Mouse (Mus musculus): ENCODE measurements around the gene Atrn.
"Not testable (repeated sequence)": the region's sequence is repeated elsewhere in the genome, so short reads cannot be mapped to it uniquely, and the experiment has no call there.

Atrn gene

DNA sequence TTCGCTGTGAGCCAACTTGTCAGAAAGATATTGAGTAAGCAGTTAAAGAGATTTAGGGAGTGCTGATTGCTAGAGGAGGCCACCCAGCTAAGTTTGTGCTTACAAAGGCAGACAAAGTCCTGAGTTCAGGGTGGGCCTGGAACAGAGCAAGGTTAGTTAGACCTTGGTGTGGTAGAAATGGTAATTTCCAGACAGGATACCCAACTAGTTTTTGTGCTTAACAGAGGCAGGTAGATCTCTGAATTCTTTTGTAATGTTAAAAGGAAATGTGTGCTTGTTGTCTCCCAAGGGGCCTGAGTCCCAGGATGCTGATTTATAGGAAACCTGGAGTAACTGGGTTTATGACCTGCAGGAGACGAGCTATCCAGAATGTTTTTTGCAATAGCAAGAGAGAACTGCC, 52.6 kb downstream of the Atrn start:
- DNase-seq (ENCODE audit: low spot score in 2 of 2): no peak

- DNase-seq (ENCODE audit: low spot score in 2 of 2): no peak
These were observed 55.6 kb downstream of the Atrn start for GRCm38 (mm10) chr2:130961851-130962250.

DNA sequence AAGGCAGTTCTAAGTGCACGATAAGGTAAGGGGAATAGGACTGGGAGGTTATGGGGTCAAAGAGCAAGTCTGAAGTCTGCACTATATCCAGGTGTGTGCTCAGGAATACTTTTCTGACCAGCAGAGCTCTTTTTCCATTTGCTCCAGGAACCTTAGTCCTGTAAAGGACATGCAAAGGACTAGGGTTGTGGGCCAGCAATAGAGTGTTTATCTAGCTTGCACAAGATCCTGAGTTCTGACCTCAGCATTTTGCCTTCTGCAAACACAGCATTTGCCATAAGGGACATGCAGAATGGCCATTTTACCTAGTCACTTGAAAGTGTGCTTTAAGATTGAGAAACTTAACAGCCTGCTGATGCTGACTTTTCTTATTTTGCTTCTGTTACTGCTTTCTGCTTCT, 58.7 kb downstream of the Atrn start:
- DNase-seq (ENCODE audit: low spot score in 2 of 2): no peak

- DNase-seq (ENCODE audit: low spot score in 2 of 2): no peak
These were observed 64.7 kb downstream of the Atrn start for GRCm38 (mm10) chr2:130971030-130971429.

DNA sequence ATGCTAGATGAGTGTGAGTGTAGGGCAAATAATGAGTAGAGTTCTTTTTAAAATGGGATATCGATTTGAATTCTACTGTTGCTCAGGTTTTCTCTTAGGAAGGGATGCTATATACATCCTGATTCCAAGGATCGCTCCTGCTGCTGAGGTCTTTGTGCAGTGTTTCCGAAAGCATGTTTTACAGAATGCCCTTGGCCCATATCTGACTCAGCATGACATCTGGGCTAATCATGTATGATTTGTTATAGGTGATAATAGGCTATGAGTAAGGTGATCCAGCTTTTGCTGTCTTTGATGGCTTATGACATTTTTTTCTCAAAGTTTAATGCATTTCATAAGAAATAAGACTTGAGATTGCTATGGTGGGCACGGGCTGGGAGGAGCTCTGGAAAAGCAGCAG, 66.1 kb downstream of the Atrn start:
- no peak for DNase-seq (ENCODE audit: low spot score in 2 of 2)

DNA sequence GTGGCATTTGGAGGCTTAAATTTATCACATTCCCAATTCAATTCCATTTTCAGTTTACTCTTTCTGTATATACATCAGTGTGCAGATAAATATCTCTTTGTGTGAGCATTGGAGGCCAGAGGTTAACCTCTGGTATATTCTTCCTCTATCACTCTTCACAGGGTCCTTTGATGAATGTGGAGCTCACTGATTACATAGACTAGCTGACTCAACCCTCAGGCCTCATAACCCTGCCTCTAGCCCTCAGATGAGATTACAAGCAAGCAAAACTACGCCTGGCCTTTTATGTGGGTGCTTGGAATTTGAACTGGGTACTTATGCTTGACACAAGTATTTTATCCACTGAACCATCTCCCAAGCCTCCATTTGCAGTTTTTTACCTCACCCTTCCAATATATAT, 68.6 kb downstream of the Atrn start:
- no peak for DNase-seq (ENCODE audit: low spot score in 2 of 2)

DNA sequence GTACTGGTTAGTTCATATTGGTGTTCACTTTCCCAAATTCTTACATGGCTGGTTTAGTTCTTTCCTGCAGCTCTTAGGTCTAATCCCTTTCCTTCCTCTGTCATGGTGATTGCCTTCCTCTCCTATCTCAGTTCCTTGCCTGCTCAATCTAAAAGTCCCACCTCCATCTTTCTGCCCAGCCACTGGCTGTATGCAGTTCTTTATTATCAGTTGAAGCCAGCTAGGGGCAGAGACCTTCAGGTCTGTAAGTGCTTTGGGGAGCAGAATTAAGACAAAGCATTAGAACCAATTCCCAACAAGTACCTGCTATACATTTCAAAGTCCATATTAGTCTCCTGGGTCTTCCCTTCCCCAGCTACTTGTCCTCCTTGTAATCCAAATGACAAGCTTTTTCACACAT, 71.3 kb downstream of the Atrn start:
- DNase-seq (ENCODE audit: low spot score in 2 of 2): no peak

DNA sequence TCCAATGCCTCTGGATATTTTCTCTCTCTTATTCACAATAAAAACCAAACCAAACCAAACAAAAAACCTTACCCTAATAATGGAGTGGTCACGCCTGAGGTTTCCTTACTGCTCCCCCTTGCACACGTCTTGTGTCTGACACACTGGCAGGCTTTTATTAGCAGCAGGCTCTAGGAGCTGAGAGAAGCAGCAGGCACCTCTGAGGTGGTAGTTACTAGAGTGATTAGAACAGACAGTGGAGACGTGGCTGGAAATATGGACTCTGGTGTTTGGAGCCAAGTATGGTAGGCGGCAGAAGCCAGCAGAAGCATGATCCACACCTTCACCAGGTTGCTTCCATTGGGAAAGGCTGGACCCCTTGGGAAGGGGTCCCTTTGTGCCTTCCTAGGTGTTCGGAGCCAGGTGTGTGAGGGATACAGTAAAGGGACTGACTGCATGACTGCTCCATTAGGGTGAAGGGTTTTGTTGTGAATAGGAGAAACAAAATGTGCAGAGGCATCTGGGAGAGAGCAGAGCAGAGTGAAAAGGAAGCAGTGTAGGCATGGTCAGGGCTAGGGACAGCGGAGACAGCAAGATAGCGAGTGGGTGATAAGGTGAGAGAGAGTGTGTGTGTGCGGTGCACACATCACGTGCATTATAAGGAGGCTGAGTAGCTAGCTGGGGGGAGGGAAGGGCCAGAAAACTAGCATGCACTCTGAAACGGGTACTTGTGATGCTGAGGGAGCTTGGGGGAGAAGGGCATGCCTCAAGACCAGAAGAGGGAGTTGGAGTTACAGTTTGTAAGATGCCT, 72.0 kb downstream of the Atrn start:
- DNase-seq (ENCODE audit: low spot score in 2 of 2): no peak

GRCm38 (mm10) chr2:130979138-130979537, 72.8 kb downstream of the Atrn start:
- no peak for DNase-seq (ENCODE audit: low spot score in 2 of 2)

DNA sequence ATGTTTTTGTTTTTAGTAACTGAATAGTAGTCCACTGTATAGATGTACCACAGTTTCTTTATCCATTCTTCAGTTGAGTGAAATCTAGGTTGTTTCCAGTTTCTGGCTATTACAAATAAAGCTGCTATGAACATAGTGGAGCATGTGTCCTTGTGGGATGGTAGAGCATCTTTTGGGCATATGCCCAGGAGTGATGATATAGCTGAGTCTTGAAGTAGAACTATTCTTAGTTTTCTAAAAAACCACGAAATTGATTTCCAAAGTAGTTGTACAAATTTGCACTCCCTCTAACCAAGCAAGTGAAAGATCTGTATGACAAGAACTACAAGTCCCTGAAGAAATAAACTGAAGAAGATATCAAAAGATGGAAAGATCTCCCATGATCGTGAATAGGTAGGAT, 86.5 kb downstream of the Atrn start:
- DNase-seq (ENCODE audit: low spot score in 2 of 2): no peak

DNA sequence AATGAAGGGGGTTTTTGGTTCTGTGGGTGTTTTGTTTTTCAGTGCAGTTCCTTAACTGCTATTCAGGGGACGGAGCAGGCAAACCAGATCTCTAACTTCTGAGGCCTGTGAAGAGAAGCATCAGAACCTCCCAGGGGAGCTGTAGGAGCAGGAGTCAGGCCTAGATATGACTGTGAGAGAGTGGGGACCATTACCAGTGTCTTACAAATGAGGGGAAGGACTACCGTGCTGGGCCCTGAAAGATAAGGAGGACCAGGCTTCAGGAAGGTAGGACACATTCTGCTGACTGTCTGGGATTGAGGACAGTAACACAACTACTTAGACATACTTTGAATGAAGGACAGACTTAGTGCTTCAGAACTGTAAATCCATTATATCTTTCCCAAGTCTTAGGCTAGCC, 102.8 kb downstream of the Atrn start:
- DNase-seq (ENCODE audit: low spot score in 2 of 2): no peak

GRCm38 (mm10) chr2:131010566-131010965, 104.3 kb downstream of the Atrn start:
- no peak for DNase-seq (ENCODE audit: low spot score in 2 of 2)

DNA sequence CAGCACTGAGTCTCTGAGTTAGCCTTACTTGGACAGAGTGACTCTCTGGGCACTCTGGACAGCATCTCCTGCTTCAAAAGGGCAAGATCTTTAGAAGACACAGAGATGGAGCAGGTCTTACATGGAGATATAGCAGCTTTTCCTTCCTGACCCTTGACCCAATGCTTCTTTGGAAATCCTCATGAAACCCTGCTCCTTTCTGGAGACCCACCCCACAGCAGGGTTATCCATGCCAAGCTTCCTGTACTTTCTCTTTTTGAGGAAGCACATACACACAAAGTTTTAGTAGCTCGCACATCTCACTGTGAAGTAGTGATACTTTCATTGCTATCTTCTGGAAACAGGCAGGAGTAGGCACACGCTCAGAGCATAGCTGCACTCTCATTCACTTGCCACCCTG, 118.9 kb downstream of the Atrn start:
- DNase-seq (ENCODE audit: low spot score in 2 of 2): no peak

DNA sequence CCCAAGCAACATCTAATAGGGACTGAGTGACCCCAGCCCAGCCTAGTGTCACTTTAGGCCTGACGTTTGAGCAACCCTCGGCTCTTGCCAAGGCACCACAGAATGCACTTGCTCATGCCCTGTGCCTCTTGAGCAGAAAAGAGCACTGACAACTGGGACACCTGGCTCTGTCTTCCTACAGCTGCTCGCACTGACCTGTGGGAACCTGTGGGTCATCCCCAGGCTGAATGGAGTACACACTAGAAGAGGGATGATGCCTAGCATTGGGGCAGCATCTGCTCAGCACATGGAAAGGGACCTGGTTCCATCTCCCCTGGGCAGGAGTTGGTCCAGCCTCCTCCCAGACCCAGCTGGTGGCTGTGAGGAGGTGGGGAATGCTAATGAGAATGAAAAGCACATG, 120.6 kb downstream of the Atrn start:
- DNase-seq (ENCODE audit: low spot score in 2 of 2): no peak

GRCm38 (mm10) chr2:131029065-131029935, 123.0 kb downstream of the Atrn start:
- no peak for DNase-seq (ENCODE audit: low spot score in 2 of 2)

GRCm38 (mm10) chr2:131030561-131030960, 124.3 kb downstream of the Atrn start:
- DNase-seq (ENCODE audit: low spot score in 2 of 2): no peak

DNA sequence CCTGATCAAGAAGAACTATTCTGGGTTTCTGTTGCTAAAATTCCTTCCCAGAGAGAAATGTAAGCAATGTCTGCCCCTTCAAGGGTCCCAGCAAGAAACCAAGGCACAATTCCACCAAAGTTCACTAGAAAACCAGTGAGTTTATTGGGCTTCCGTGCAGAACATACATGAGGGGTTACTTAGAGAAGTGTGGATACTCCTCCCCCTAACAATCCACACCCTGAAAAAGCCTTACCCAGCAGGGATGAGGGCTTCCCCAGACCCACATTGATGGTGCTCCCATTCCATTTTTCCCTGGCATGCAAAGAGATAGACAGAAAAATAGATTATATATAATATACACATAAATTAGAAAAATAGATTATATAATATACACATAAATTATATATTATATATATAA, 124.7 kb downstream of the Atrn start:
- DNase-seq (ENCODE audit: low spot score in 2 of 2): no peak

- DNase-seq (ENCODE audit: low spot score in 2 of 2): not testable (repeated sequence)
These were observed 125.1 kb downstream of the Atrn start for GRCm38 (mm10) chr2:131031406-131031805.

DNA sequence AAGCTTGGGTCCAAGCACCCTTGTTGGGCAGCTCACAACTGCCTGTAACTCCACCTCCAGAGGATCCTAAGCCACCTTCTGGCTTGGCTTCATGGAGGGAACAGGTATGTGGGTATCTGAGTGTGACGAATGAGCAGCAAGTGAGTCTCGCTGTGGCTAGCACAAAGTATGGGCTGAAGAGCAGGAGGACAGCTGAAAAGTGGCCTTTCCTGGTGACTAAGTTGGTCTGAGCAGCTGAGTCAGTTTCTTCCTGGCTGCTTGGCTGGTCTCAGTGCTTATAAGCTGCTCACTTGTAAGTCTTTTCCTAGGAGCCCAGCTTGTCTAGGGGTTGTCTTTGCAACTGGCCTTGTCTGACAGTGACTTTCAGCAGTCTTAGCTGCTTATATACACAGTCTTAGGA, 130.0 kb downstream of the Atrn start:
- no peak for DNase-seq (ENCODE audit: low spot score in 2 of 2)

GRCm38 (mm10) chr2:131036757-131037156, 130.5 kb downstream of the Atrn start:
- DNase-seq (ENCODE audit: low spot score in 2 of 2): no peak

GRCm38 (mm10) chr2:131037226-131037990, 131.1 kb downstream of the Atrn start:
- DNase-seq (ENCODE audit: low spot score in 2 of 2): no peak

- DNase-seq (ENCODE audit: low spot score in 2 of 2): no peak
These were observed 131.9 kb downstream of the Atrn start for GRCm38 (mm10) chr2:131038197-131038596.

Data from urinary bladder, postnatal 4 days (tissue).